Mouse (Mus musculus) urinary bladder, adult 18-20 months (tissue): ENCODE data around the gene Skap2.
A peak's percentile ranks its signal among the peaks of the same experiment; 100 is the strongest.

Experiments used
- DNase-seq, 2 experiments: peaks; one replicate each; pipeline ENCODE4 v3.0.0; 2022; ENCODE audit warnings: low spot score in 2 of 2, mixed read lengths in 2 of 2

The Skap2 gene

GRCm38 (mm10) chr6:52005616-52005962 lies 6.8 kb downstream of the Skap2 start:
- DNase-seq: no peak

GRCm38 (mm10) chr6:52004995-52005394 lies 7.4 kb downstream of the Skap2 start:
- DNase-seq: no peak

- no peak for DNase-seq
Observed at GRCm38 (mm10) chr6:52002676-52003075, 9.7 kb downstream of the Skap2 start.

- DNase-seq: no peak
Observed at GRCm38 (mm10) chr6:51999157-51999478, 13.2 kb downstream of the Skap2 start.

- no peak for DNase-seq
Observed at GRCm38 (mm10) chr6:51998409-51999156, 13.8 kb downstream of the Skap2 start.

- no peak for DNase-seq
Observed at GRCm38 (mm10) chr6:51987999-51988398, 24.4 kb downstream of the Skap2 start.

- no peak for DNase-seq
Observed at GRCm38 (mm10) chr6:51977638-51978037, 34.7 kb downstream of the Skap2 start.

GRCm38 (mm10) chr6:51975751-51976150 lies 36.6 kb downstream of the Skap2 start:
- DNase-seq: no peak

- no peak for DNase-seq
Observed at GRCm38 (mm10) chr6:51958992-51959391, 53.4 kb downstream of the Skap2 start.

- DNase-seq: peak in 1 of 2 experiments; percentile 22
Observed at GRCm38 (mm10) chr6:51956048-51956792, 56.1 kb downstream of the Skap2 start.

- DNase-seq: no peak
Observed at GRCm38 (mm10) chr6:51947661-51948060, 64.7 kb downstream of the Skap2 start.

GRCm38 (mm10) chr6:51944916-51945315 lies 67.4 kb downstream of the Skap2 start:
- no peak for DNase-seq

GRCm38 (mm10) chr6:51933998-51934397 lies 78.4 kb downstream of the Skap2 start:
- DNase-seq: no peak

GRCm38 (mm10) chr6:51933034-51933611 lies 79.2 kb downstream of the Skap2 start:
- no peak for DNase-seq

- DNase-seq: no peak
Observed at GRCm38 (mm10) chr6:51927101-51927500, 85.2 kb downstream of the Skap2 start.

GRCm38 (mm10) chr6:51921831-51922230 lies 90.5 kb downstream of the Skap2 start:
- DNase-seq: no peak

GRCm38 (mm10) chr6:51908495-51908894 lies 103.9 kb downstream of the Skap2 start:
- no peak for DNase-seq

GRCm38 (mm10) chr6:51905659-51906058 lies 106.7 kb downstream of the Skap2 start:
- no peak for DNase-seq

- DNase-seq: no peak
Observed at GRCm38 (mm10) chr6:51901544-51901943, 110.8 kb downstream of the Skap2 start.

- no peak for DNase-seq
Observed at GRCm38 (mm10) chr6:51898318-51898994, 113.9 kb downstream of the Skap2 start.

GRCm38 (mm10) chr6:51895753-51896152 lies 116.6 kb downstream of the Skap2 start:
- DNase-seq: no peak

- DNase-seq: no peak
Observed at GRCm38 (mm10) chr6:51894717-51895116, 117.6 kb downstream of the Skap2 start.
